Mouse (Mus musculus) lung, postnatal 10 days (tissue): ENCODE data around the gene Zfp652.
"Not testable (repeated sequence)": the region's sequence is repeated elsewhere in the genome, so short reads cannot be mapped to it uniquely, and the experiment has no call there.

ENCODE experiments used
- DNase-seq: peaks from one replicate; pipeline ENCODE4 v3.0.0; 2021

Zfp652 gene

GRCm38 (mm10) chr11:95858528-95859467 is 146.3 kb downstream of the Zfp652 start:
- peak; percentile 99 for DNase-seq

GRCm38 (mm10) chr11:95859468-95859855 is 147.0 kb downstream of the Zfp652 start:
- DNase-seq = no peak

- DNase-seq = no peak
Measured at GRCm38 (mm10) chr11:95860071-95860490, 147.6 kb downstream of the Zfp652 start.

GRCm38 (mm10) chr11:95861397-95861796 is 148.9 kb downstream of the Zfp652 start:
- no peak for DNase-seq

- no peak for DNase-seq
Measured at GRCm38 (mm10) chr11:95869442-95869841, 157.0 kb downstream of the Zfp652 start.

- DNase-seq = no peak
Measured at GRCm38 (mm10) chr11:95869918-95870470, 157.5 kb downstream of the Zfp652 start.

- DNase-seq = no peak
Measured at GRCm38 (mm10) chr11:95875804-95876203, 163.3 kb downstream of the Zfp652 start.

- peak; percentile 70 for DNase-seq
Measured at GRCm38 (mm10) chr11:95876296-95876695, 163.8 kb downstream of the Zfp652 start.

- not testable (repeated sequence) for DNase-seq
Measured at GRCm38 (mm10) chr11:95879861-95880260, 167.4 kb downstream of the Zfp652 start.
